Mouse (Mus musculus) brain, embryonic 14.5 days (tissue): ENCODE measurements around the gene Zmym6.

Source experiments
- CTCF ChIP-seq: fragments of 200-500 bp; IDR thresholded peaks from 2 replicates; pipeline ENCODE4 v1.5.1; 2012; ENCODE audit warnings: inconsistent platforms, mild to moderate bottlenecking, moderate library complexity, borderline replicate concordance; ENCODE audit not compliant: insufficient read depth, insufficient read length; ENCODE audit errors: extremely low read depth
- POLR2A ChIP-seq: fragments of 200-500 bp; IDR thresholded peaks from 2 replicates; pipeline ENCODE4 v1.6.1; 2012; ENCODE audit warnings: mild to moderate bottlenecking, inconsistent platforms, borderline replicate concordance; ENCODE audit not compliant: poor library complexity, insufficient read depth, insufficient read length, severe bottlenecking; ENCODE audit errors: extremely low read depth

DNA sequence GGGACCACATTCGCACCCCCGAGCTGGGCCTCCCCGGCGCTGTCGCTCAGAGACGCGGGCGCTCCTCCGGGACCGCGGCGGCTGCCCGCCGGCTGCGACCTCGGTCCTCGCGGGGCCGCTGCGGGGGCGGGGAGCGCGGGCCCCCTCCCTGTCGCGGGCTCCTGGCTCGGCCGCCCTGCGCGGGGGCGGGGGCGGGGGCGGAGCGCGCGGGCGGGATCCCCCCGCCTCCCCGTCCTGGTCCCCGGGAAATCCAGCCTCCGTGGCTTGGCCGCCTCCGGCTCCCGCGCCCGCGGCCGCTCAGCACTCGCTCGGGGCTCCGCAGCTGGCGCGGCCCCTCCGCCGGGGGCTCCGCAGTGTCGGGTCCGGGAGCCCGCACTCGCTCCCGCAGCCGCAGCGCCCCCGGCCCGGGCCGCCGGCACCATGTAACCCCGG is 91.7 kb downstream of the Zmym6 start, which contains the start of gene Dlgap3:
- no peak for TF ChIP-seq POLR2A
- no peak for TF ChIP-seq CTCF
